Mouse (Mus musculus) heart, postnatal 0 days (tissue): ENCODE results near the gene Cyp4f18.

ENCODE experiments used
- CTCF ChIP-seq: IDR thresholded peaks from 2 replicates; pipeline ENCODE4 v1.5.1; 2016; ENCODE audit warnings: antibody characterized with exemption, control low read depth, low read depth
- EP300 ChIP-seq: IDR thresholded peaks from 2 replicates; pipeline ENCODE4 v1.6.1; 2016; ENCODE audit warnings: antibody characterized with exemption, low read depth

- TF ChIP-seq CTCF = no peak
- TF ChIP-seq EP300 = no peak
Observed at GRCm38 (mm10) chr8:71966411-71966810, 43.0 kb downstream of the Cyp4f18 start.
